Mouse (Mus musculus): Measurements from ENCODE around the gene Plbd2. TPM values are rescaled to one million over a fixed set of nuclear protein-coding genes. Genes with fewer than 3 reads are reported as not detected.

The Plbd2 gene
- polyA plus RNA-seq, 1 experiment: 9.9 TPM

DNA sequence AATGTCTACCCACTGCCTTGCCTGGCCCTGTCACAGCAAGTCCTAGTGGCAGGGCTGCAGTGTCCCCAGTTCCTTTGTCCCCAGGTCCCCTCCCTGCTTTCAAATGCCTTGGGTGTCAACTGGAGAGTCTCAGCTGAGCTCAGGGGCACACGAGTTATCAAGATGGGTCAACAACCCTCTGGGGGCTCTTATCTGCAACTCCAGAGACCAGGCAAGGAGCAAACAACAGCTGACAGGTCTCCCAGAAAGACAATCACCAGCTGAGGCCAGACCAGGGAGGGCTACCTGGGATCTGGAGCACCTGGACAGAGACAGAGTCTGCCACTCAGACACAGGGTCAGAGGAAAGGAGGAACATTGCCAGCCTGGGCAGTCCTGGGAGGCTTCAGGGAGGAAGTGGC is 47.2 kb downstream of the Plbd2 start:
- WGBS: 6% methylated on average over 1 of the region's 1 CpGs
- no peak for TF ChIP-seq CTCF (IDR thresholded peaks at IDR 0.05; ENCODE audit: control insufficient read depth, insufficient read depth, low read length)
- no peak for TF ChIP-seq POLR2A (IDR thresholded peaks at IDR 0.05; ENCODE audit: borderline replicate concordance, control insufficient read depth, low read depth, low read length)
- no peak overlapping the region for H3K27ac ChIP-seq (ENCODE audit: control insufficient read depth, insufficient read depth, low read depth, low read length, poor library complexity)
- no peaks in the 10 kb centered on the region for H3K4me1 ChIP-seq (ENCODE audit: control insufficient read depth, insufficient read depth, low read length)
- H3K4me3 ChIP-seq (replicated peaks; ENCODE audit: control insufficient read depth, low read depth, low read length): no peak overlapping the region

DNA sequence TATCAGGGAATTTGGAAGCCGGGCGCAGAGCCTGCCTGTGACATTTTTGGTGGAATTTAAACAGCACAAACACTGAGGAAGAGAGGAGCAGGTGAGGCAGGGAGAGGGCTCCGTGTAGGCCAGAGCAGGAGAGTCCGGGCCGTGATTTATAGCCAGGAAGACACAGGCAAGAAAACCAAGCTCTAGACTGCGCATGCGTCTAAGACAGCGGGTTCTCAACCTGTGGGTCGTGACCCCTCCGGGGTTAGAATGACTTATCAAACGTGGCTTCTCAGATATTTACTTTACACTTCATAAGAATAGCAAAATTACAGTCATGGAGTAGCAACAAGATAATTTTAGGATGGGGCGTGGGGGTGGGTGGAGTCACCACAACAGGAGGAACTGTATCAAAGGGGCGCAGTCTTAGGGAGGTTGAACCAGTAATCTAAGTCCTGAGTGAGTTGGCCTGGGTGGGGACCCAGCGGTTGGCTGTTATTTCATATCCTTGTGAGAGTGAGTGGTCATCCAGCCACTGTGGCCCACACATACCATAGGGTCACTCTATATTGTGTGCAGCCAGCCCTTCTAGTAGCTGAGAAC is 48.6 kb downstream of the Plbd2 start:
- Histone ChIP-seq H3K4me1 (ENCODE audit: control insufficient read depth, insufficient read depth, low read length) (no peaks in the 10 kb centered on the region), H3K27ac (ENCODE audit: control insufficient read depth, insufficient read depth, low read depth, low read length, poor library complexity) (no peak overlapping the region), H3K4me3 (replicated peaks; ENCODE audit: control insufficient read depth, low read depth, low read length) (no peak overlapping the region)
- TF ChIP-seq POLR2A (IDR thresholded peaks at IDR 0.05; ENCODE audit: borderline replicate concordance, control insufficient read depth, low read depth, low read length) (no peak), CTCF (IDR thresholded peaks at IDR 0.05; ENCODE audit: control insufficient read depth, insufficient read depth, low read length) (no peak)
- WGBS: 45% methylated on average over 14 of the region's 14 CpGs

GRCm38 (mm10) chr5:120447305-120447704 is 56.1 kb downstream of the Plbd2 start:
- no peak overlapping the region for H3K4me3 ChIP-seq (replicated peaks; ENCODE audit: control insufficient read depth, low read depth, low read length)
- WGBS: 28% methylated on average over 13 of the region's 13 CpGs
- H3K4me1 ChIP-seq (ENCODE audit: control insufficient read depth, insufficient read depth, low read length): no peaks in the 10 kb centered on the region
- H3K27ac ChIP-seq (ENCODE audit: control insufficient read depth, insufficient read depth, low read depth, low read length, poor library complexity): no peak overlapping the region; the same call in 1 of the 2 replicates
- TF ChIP-seq POLR2A (IDR thresholded peaks at IDR 0.05; ENCODE audit: borderline replicate concordance, control insufficient read depth, low read depth, low read length) (no peak), CTCF (IDR thresholded peaks at IDR 0.05; ENCODE audit: control insufficient read depth, insufficient read depth, low read length) (no peak)

- no peak overlapping the region for H3K4me3 ChIP-seq (replicated peaks; ENCODE audit: control insufficient read depth, low read depth, low read length)
- TF ChIP-seq POLR2A (IDR thresholded peaks at IDR 0.05; ENCODE audit: borderline replicate concordance, control insufficient read depth, low read depth, low read length) (no peak), CTCF (IDR thresholded peaks at IDR 0.05; ENCODE audit: control insufficient read depth, insufficient read depth, low read length) (peak; percentile 88)
- no peak overlapping the region for H3K27ac ChIP-seq (ENCODE audit: control insufficient read depth, insufficient read depth, low read depth, low read length, poor library complexity)
- H3K4me1 ChIP-seq (ENCODE audit: control insufficient read depth, insufficient read depth, low read length): no peaks in the 10 kb centered on the region
- 6% methylated on average over 14 of the region's 14 CpGs for WGBS
These were observed 62.7 kb downstream of the Plbd2 start for GRCm38 (mm10) chr5:120440733-120441132.

GRCm38 (mm10) chr5:120439887-120440670 is 63.3 kb downstream of the Plbd2 start:
- 3% methylated on average over 61 of the region's 61 CpGs for WGBS
- Histone ChIP-seq H3K4me1 (ENCODE audit: control insufficient read depth, insufficient read depth, low read length) (no peaks in the 10 kb centered on the region), H3K4me3 (replicated peaks; ENCODE audit: control insufficient read depth, low read depth, low read length) (no peak overlapping the region), H3K27ac (ENCODE audit: control insufficient read depth, insufficient read depth, low read depth, low read length, poor library complexity) (no peak overlapping the region)
- TF ChIP-seq POLR2A (IDR thresholded peaks at IDR 0.05; ENCODE audit: borderline replicate concordance, control insufficient read depth, low read depth, low read length) (no peak), CTCF (IDR thresholded peaks at IDR 0.05; ENCODE audit: control insufficient read depth, insufficient read depth, low read length) (no peak)

- Histone ChIP-seq H3K27ac (ENCODE audit: control insufficient read depth, insufficient read depth, low read depth, low read length, poor library complexity) (no peak overlapping the region), H3K4me1 (ENCODE audit: control insufficient read depth, insufficient read depth, low read length) (no peaks in the 10 kb centered on the region), H3K4me3 (replicated peaks; ENCODE audit: control insufficient read depth, low read depth, low read length) (no peak overlapping the region)
- no peak for TF ChIP-seq CTCF (IDR thresholded peaks at IDR 0.05; ENCODE audit: control insufficient read depth, insufficient read depth, low read length)
- TF ChIP-seq POLR2A (IDR thresholded peaks at IDR 0.05; ENCODE audit: borderline replicate concordance, control insufficient read depth, low read depth, low read length): no peak
- 4% methylated on average over 27 of the region's 27 CpGs for WGBS
These were observed 64.3 kb downstream of the Plbd2 start for GRCm38 (mm10) chr5:120438991-120439710.

- TF ChIP-seq POLR2A (IDR thresholded peaks at IDR 0.05; ENCODE audit: borderline replicate concordance, control insufficient read depth, low read depth, low read length) (no peak), CTCF (IDR thresholded peaks at IDR 0.05; ENCODE audit: control insufficient read depth, insufficient read depth, low read length) (no peak)
- 4% methylated on average over 13 of the region's 13 CpGs for WGBS
- no peaks in the 10 kb centered on the region for H3K4me1 ChIP-seq (ENCODE audit: control insufficient read depth, insufficient read depth, low read length)
These were observed 65.0 kb downstream of the Plbd2 start for GRCm38 (mm10) chr5:120438469-120438868.

DNA sequence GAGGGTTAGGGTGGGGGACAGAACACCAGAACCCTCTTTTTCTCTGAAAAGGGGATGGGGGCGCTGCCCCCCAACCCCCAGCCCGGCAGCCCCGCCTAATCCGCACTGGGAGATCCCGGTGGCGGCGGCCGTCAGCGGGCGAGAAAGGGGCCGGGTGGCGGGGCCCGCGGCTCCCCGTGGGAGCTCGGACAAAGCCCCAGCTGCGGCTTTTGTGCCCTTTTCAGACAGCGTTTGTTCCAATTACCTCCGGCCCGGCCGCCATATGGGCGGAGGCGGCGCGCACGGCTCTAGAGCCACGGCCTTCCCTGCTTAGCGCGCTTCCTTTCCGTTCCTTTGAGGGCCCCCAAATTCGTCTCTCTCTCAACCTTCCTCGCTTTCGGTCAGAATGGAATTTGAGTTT is 65.4 kb downstream of the Plbd2 start:
- Histone ChIP-seq H3K27ac (ENCODE audit: control insufficient read depth, insufficient read depth, low read depth, low read length, poor library complexity) (no peak overlapping the region), H3K4me3 (replicated peaks; ENCODE audit: control insufficient read depth, low read depth, low read length) (no peak overlapping the region), H3K4me1 (ENCODE audit: control insufficient read depth, insufficient read depth, low read length) (no peaks in the 10 kb centered on the region)
- 4% methylated on average over 33 of the region's 33 CpGs for WGBS
- TF ChIP-seq POLR2A (IDR thresholded peaks at IDR 0.05; ENCODE audit: borderline replicate concordance, control insufficient read depth, low read depth, low read length): no peak
- no peak for TF ChIP-seq CTCF (IDR thresholded peaks at IDR 0.05; ENCODE audit: control insufficient read depth, insufficient read depth, low read length)

More at GRCm38 (mm10) chr5:120438469-120438868, 65.0 kb downstream of the Plbd2 start:
- no peak overlapping the region for H3K27ac ChIP-seq (ENCODE audit: control insufficient read depth, insufficient read depth, low read depth, low read length, poor library complexity)
- H3K4me3 ChIP-seq (replicated peaks; ENCODE audit: control insufficient read depth, low read depth, low read length): no peak overlapping the region
